Mouse (Mus musculus) R1 (cell line): ENCODE data around the gene B3gnt2.
A peak's percentile ranks its signal among the peaks of the same experiment; 100 is the strongest.

ENCODE experiments used
- DNase-seq: peaks from one replicate; pipeline ENCODE4 v3.0.0-alpha.2; 2018; ENCODE audit warnings: low read depth, low spot score

The B3gnt2 gene

GRCm38 (mm10) chr11:22860335-22861227 is at the start of gene B3gnt2:
Gene B3gnt2 (minus strand): TSS chr11:22860961.
- peak; percentile 80 for DNase-seq

GRCm38 (mm10) chr11:22906453-22906865 is 45.7 kb upstream of the B3gnt2 start:
- no peak for DNase-seq

DNA sequence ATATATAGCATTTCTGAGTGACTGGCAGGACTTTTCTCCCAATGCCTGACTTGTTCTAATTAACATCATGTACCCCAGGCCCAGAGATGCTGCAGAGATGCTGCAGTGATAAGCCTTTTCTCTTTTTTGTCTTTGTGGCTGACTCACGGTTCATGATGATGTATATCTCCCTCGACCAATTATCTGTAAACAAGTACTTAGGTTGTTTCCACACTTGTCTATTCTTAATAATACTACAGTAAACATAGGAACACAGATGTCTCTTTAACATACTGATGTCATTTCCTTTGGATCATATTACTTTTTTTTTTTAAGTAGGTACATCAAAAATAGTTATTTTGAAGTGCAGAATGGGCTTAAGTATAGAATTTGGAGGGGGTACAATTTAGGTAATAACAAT is 42.2 kb upstream of the B3gnt2 start:
- DNase-seq = no peak

- DNase-seq = peak; percentile 85
These were observed 39.3 kb upstream of the B3gnt2 start for GRCm38 (mm10) chr11:22900041-22900440.

DNA sequence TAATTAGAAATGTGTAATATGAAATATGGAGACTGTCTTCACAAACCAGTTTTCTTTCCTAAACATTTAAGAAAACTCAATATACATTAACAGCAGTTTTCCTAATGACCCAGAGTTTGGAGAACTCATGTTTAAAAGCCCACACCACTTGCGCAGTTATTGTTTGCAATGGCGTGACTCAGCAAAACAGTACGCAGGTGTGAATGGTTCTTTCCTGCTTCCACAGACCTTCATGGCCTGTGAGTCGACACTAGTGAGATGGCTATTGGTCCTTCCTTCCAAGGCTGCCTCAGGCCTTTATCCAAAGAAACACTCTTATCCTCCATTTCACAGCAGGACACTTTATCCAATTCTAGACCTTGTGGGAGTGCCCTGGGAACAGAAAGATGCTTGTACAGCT is 36.9 kb upstream of the B3gnt2 start:
- DNase-seq = peak; percentile 73

DNA sequence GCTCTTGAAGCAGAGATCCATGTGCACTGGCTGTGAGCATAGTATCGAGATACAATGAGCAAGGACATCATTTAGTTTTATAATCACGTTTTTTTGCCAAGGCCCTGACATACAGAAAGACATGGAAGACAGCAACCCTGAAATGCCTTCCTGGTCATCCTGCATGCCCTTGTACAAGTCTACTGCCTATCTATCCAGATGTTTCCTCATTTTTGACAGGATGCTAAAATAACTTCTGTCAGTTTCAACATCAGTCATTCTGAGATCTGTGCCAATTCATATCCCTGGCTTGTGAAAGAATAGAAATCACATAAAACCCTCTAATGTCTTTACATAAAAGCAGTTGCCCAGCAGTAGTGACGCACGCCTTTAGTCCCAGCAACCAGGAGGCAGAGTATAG is 36.4 kb upstream of the B3gnt2 start:
- DNase-seq = no peak

DNA sequence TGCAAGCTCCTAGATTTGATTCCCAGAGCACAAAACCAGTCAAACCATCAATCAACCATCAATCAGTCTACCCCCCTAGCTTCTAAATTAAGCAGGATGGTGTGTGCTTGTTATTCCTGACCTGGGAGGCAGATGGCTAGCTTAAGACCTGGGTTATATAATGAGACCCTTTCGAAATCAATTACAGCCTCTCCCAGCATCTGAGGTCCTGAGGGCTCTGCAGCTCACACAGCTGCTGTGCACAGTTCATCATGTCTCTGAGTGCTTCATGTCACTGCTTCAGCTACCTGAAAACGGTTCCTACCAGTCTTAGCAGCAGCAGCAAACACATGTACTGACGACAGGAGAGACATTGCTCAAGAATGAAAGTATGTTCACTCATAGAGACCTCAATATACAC is 32.3 kb upstream of the B3gnt2 start:
- no peak for DNase-seq

DNA sequence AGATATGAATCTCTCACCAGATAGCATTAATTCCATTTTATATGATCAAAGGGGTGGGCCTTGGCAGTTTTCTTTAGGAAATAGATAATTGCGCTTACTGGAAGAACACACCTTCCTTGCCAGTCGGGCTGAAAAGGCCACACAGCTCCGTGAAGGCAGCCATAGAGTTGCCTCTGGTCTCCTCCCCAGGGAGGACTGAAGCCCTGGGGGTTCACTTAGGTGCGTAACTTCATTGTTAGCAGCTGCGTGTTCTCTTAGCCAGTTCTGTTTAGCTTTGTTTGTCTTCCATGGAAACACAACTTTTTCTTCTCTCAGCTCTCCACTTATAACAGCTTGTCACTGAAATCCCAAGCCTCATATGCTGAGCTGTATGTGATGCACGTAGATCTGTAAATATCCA is 31.7 kb upstream of the B3gnt2 start:
- no peak for DNase-seq

GRCm38 (mm10) chr11:22891876-22892275 is 31.1 kb upstream of the B3gnt2 start:
- no peak for DNase-seq

DNA sequence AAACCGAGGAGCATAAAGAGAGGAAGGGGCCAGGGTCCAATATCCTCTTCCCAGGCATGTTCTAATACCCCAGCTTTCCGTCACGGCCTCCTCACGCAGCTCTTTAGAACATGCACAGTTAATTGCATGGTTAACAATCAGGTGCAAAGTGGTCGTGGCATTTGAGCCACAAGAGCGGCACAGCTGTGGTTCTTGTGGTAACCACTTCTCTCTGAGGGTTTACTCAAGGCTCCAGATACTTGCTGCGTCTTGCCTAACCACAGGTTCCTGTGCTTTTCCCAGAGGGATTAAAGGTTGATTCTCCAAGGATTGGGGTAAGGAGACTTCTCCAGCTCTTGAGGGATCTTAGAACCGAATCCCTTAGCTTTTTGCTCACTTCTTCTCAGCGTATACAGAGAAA is 30.5 kb upstream of the B3gnt2 start:
- DNase-seq = no peak

GRCm38 (mm10) chr11:22889224-22889623 is 28.5 kb upstream of the B3gnt2 start:
- DNase-seq = no peak

DNA sequence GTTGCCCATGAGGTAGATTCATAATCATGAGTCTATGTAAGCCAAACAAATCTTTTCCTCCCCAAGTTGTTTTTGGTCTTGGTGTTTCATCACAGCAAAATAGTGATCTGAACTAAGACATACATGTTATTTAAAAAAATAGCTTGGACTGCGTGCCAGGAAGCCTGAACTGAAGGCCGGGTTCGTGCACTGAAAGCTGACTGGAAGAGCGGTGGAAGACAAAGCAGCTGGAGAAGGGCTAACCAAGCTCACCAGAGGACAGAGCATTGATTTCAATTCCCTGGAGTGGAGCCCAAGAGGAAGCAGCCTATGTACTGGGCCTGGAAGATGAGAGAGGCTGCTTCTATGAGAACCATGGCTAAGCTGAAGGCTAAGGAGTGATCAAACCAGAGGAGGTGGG is 26.2 kb upstream of the B3gnt2 start:
- DNase-seq = no peak

- no peak for DNase-seq
These were observed 24.6 kb upstream of the B3gnt2 start for GRCm38 (mm10) chr11:22885350-22885749.

GRCm38 (mm10) chr11:22883676-22884075 is 22.9 kb upstream of the B3gnt2 start:
- no peak for DNase-seq

DNA sequence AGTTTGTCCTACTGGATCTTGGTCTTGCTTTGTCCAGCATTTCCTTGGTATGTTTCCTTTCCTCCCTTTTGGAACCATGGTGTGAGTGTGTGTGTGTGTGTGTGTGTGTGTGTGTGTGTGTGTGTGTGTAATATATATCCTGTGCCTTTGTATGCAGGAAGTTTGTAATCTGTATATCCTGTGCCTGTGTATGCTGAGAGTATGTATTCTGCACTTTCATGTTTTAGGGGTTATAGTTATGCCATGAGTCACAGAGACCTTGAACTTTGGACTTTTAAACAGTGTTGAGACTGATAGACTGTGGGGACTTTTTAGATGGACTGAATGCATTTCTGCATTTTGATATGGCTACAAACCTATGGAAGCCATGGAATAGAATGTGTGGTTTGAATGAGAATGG is 22.2 kb upstream of the B3gnt2 start:
- no peak for DNase-seq

DNA sequence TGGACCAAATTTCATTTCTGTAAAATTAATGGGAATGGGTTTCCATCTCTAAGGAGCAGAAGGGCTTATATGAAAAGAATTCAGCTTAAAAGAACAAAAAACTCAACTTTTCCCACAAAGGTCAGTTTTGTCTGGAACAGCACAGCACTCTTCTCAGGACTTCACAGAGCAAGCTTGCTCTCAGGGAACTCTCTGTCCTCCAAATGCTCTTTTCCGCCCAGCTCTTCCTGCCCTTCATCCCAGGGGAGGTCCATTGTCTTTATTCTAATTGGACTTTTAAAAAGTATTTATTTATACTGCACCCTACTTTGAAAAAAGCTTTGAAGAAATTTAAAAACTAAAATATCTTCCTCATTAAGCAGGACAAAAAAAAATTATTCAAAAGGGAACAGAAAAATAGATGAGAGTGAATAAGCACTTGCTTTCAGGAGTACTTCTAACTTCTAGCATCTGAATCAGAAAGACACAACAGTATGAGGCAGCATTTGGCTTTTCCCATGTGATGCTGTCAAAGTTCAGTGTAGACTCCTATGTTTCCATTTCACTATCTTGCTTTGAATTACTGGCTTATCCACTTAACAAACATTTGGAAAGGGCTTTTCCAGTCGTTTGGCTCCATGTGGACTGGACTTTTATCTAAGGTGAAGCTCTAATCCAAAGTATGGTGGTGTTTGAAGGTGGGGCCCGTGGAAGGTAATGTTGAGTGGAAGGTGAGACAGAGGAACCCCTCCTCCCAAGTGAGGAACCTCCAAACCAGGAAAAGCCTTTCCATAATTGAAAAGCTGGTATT is 19.8 kb upstream of the B3gnt2 start:
- DNase-seq = no peak

DNA sequence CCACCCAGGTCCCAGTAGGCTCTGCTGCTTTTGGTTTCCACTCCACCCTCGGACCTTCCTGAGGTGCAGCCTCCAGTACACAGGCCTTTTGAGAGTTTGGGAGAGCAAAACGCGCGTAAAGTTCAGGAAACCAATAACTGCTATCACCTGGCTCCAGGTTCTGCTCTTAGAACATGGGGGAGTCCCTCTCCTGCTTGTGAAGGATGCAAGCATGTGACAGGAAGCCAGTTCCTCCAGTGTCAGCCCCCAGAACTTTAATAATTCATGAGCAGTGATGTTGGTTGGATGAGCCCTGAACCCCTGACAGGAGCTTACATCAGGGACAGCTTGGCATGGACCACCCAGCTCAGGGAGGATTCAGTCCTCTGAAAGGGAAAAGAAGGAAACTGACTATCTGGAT is 18.9 kb upstream of the B3gnt2 start:
- DNase-seq = no peak

GRCm38 (mm10) chr11:22876680-22877330 is 16.0 kb upstream of the B3gnt2 start:
- DNase-seq = no peak

DNA sequence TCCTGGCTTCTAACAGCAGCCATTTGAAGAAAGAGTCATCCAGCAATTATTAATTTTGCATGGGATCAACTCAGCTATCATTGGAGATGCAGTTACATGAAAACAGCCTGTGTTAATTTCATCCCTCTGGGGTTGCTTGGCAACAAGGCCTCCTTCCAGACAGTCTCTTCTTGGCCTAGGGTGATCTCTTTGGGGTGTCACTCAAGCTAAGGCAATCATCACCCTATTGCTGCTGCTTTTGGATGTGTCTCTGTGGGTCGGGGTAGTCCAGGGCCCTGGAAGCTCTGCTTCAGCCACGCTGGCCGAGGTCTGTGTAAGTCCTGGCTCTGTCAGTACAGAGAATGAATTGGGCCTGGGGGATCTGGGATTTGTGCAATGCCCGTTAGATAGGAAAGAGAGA is 14.5 kb upstream of the B3gnt2 start:
- DNase-seq = no peak

DNA sequence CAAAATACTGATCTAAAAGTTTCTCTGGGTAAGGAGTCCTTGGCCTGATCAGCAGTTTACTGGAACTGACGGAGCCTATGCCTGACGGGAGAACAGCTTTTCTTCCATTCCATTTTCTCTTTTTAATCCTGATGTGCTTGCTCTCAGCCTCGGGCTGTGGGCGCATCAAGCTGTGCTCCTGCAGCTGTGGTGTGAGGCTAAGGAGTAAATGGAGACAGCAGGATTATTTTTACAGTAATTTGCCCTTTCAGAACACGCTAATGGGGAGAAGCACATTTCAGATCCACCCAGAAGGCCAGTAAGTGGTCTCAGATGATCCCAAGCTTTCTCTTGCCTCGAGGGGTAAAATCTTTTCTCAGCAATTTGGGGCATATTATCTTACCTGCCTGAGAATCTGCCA is 14.0 kb upstream of the B3gnt2 start:
- no peak for DNase-seq

DNA sequence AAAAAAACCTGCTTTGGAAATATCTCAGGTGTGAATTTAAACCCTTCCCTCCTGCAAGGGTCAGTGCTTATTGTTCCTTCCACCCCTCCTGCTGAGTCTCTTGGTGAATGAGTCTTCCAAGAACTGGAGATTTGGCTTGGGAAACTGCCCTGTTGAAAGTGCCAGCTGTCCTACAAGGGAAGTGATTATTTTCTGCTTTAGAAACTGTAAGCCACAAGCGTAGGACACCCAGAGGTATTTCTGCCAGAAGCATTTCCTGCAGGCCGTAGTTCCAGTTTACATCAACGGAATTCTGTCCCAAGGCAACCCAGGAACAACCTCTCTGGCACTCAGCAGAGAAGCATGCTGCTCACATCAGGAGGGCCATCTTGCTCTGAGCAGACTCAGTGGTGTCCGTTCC is 12.6 kb upstream of the B3gnt2 start:
- DNase-seq = no peak

- no peak for DNase-seq
These were observed 11.5 kb upstream of the B3gnt2 start for GRCm38 (mm10) chr11:22872307-22872680.
